Mouse (Mus musculus): ENCODE results near the gene Metrn. TPM values are rescaled to one million over a fixed set of nuclear protein-coding genes. Genes with fewer than 3 reads are reported as not detected.

Gene Metrn
- polyA plus RNA-seq, 1 experiment from 2014 or later, result 41.9 TPM

- H3K9ac ChIP-seq, result no peak overlapping the region
- no peak overlapping the region for H3K4me3 ChIP-seq (replicated peaks)
- H3K36me3 ChIP-seq, result peaks cover 28% of the 10 kb centered on the region
- H3K27me3 ChIP-seq (replicated peaks), result no peaks in the 10 kb centered on the region
- no peak for ATAC-seq
- no peaks in the 10 kb centered on the region for H3K9me3 ChIP-seq
- peaks cover 18% of the 10 kb centered on the region for H3K4me1 ChIP-seq (replicated peaks)
- no peak overlapping the region for H3K4me2 ChIP-seq (replicated peaks)
- 68% methylated on average over 6 of the region's 6 CpGs for WGBS
- H3K27ac ChIP-seq, result no peak overlapping the region
These were observed 15.6 kb downstream of the Metrn start for GRCm38 (mm10) chr17:25781339-25781738.

GRCm38 (mm10) chr17:25777948-25778347 lies 19.0 kb downstream of the Metrn start:
- no peak for ATAC-seq
- no peaks in the 10 kb centered on the region for H3K27me3 ChIP-seq (replicated peaks)
- no peak overlapping the region for H3K27ac ChIP-seq
- no peak overlapping the region for H3K4me2 ChIP-seq (replicated peaks)
- peaks cover 9% of the 10 kb centered on the region for H3K4me1 ChIP-seq (replicated peaks)
- no peak overlapping the region for H3K4me3 ChIP-seq (replicated peaks)
- peaks cover 22% of the 10 kb centered on the region for H3K36me3 ChIP-seq
- WGBS, result 95% methylated on average over 5 of the region's 5 CpGs
- H3K9ac ChIP-seq, result no peak overlapping the region
- no peaks in the 10 kb centered on the region for H3K9me3 ChIP-seq

GRCm38 (mm10) chr17:25775318-25776062 lies 21.4 kb downstream of the Metrn start:
- no peaks in the 10 kb centered on the region for H3K27me3 ChIP-seq (replicated peaks)
- WGBS, result 77% methylated on average over 10 of the region's 10 CpGs
- no peak overlapping the region for H3K9ac ChIP-seq
- H3K9me3 ChIP-seq, result no peaks in the 10 kb centered on the region
- no peak overlapping the region for H3K27ac ChIP-seq
- H3K4me2 ChIP-seq (replicated peaks), result no peak overlapping the region
- peaks cover 8% of the 10 kb centered on the region; the same call in 1 of the 2 replicates for H3K36me3 ChIP-seq
- no peak for ATAC-seq
- no peak overlapping the region for H3K4me3 ChIP-seq (replicated peaks)
- peaks cover 7% of the 10 kb centered on the region for H3K4me1 ChIP-seq (replicated peaks)

GRCm38 (mm10) chr17:25773549-25774120 lies 23.3 kb downstream of the Metrn start, which contains the start of gene Narfl:
Gene Narfl (plus strand): TSS chr17:25773776.
- Histone ChIP-seq H3K27me3 (replicated peaks) (no peaks in the 10 kb centered on the region), H3K9me3 (no peaks in the 10 kb centered on the region), H3K36me3 (peaks cover 2% of the 10 kb centered on the region; the same call in 1 of the 2 replicates), H3K27ac (no peak within 1 kb of the TSS), H3K9ac (peak within 1 kb of the TSS; percentile 84), H3K4me3 (replicated peaks) (peak within 1 kb of the TSS; percentile 68), H3K4me2 (replicated peaks) (peak within 1 kb of the TSS; percentile 73), H3K4me1 (replicated peaks) (peaks cover 7% of the 10 kb centered on the region)
- peak; percentile 93 for ATAC-seq
- under 1% methylated on average over 37 of the region's 37 CpGs for WGBS

GRCm38 (mm10) chr17:25769331-25769730 lies 27.6 kb downstream of the Metrn start:
- no peak for ATAC-seq
- no peaks in the 10 kb centered on the region for H3K36me3 ChIP-seq
- H3K4me1 ChIP-seq (replicated peaks), result peaks cover 3% of the 10 kb centered on the region
- 51% methylated on average over 9 of the region's 9 CpGs for WGBS
- H3K27ac ChIP-seq, result no peak overlapping the region
- no peaks in the 10 kb centered on the region for H3K27me3 ChIP-seq (replicated peaks)
- H3K4me3 ChIP-seq (replicated peaks), result no peak overlapping the region
- no peak overlapping the region for H3K9ac ChIP-seq
- H3K4me2 ChIP-seq (replicated peaks), result no peak overlapping the region
- no peaks in the 10 kb centered on the region for H3K9me3 ChIP-seq

GRCm38 (mm10) chr17:25765886-25766285 lies 31.1 kb downstream of the Metrn start:
- no peak for ATAC-seq
- Histone ChIP-seq H3K4me2 (replicated peaks) (no peak overlapping the region), H3K4me3 (replicated peaks) (no peak overlapping the region), H3K9ac (no peak overlapping the region), H3K36me3 (no peaks in the 10 kb centered on the region), H3K27me3 (replicated peaks) (no peaks in the 10 kb centered on the region), H3K9me3 (no peaks in the 10 kb centered on the region), H3K4me1 (replicated peaks) (no peaks in the 10 kb centered on the region), H3K27ac (no peak overlapping the region)
- 65% methylated on average over 5 of the region's 5 CpGs for WGBS

- Histone ChIP-seq H3K4me2 (replicated peaks) (no peak overlapping the region), H3K27me3 (replicated peaks) (no peaks in the 10 kb centered on the region), H3K36me3 (no peaks in the 10 kb centered on the region), H3K4me1 (replicated peaks) (no peaks in the 10 kb centered on the region), H3K4me3 (replicated peaks) (no peak overlapping the region), H3K9me3 (no peaks in the 10 kb centered on the region), H3K27ac (no peak overlapping the region), H3K9ac (no peak overlapping the region)
- WGBS, result 29% methylated on average over 3 of the region's 3 CpGs
- no peak for ATAC-seq
These were observed 34.3 kb downstream of the Metrn start for GRCm38 (mm10) chr17:25762591-25762990.

- ATAC-seq, result no peak
- Histone ChIP-seq H3K27me3 (replicated peaks) (no peaks in the 10 kb centered on the region), H3K36me3 (no peaks in the 10 kb centered on the region), H3K4me3 (replicated peaks) (no peak overlapping the region), H3K9ac (no peak overlapping the region), H3K4me1 (replicated peaks) (no peaks in the 10 kb centered on the region; the same call in 1 of the 2 replicates), H3K4me2 (replicated peaks) (no peak overlapping the region), H3K9me3 (no peaks in the 10 kb centered on the region), H3K27ac (no peak overlapping the region)
- 51% methylated on average over 4 of the region's 4 CpGs for WGBS
These were observed 35.4 kb downstream of the Metrn start for GRCm38 (mm10) chr17:25761561-25761970.

GRCm38 (mm10) chr17:25760148-25760547 lies 36.8 kb downstream of the Metrn start:
- Histone ChIP-seq H3K9me3 (no peaks in the 10 kb centered on the region), H3K4me3 (replicated peaks) (no peak overlapping the region), H3K36me3 (no peaks in the 10 kb centered on the region), H3K4me1 (replicated peaks) (no peaks in the 10 kb centered on the region; the same call in 1 of the 2 replicates), H3K27me3 (replicated peaks) (no peaks in the 10 kb centered on the region), H3K9ac (no peak overlapping the region), H3K4me2 (replicated peaks) (no peak overlapping the region), H3K27ac (no peak overlapping the region)
- WGBS, result 67% methylated on average over 8 of the region's 8 CpGs
- no peak for ATAC-seq

- Histone ChIP-seq H3K4me1 (replicated peaks) (no peaks in the 10 kb centered on the region; the same call in 1 of the 2 replicates), H3K36me3 (no peaks in the 10 kb centered on the region), H3K4me2 (replicated peaks) (no peak overlapping the region), H3K9ac (no peak overlapping the region), H3K27ac (no peak overlapping the region), H3K9me3 (no peaks in the 10 kb centered on the region), H3K27me3 (replicated peaks) (no peaks in the 10 kb centered on the region), H3K4me3 (replicated peaks) (no peak overlapping the region)
- ATAC-seq, result no peak
- 65% methylated on average over 3 of the region's 3 CpGs for WGBS
These were observed 39.2 kb downstream of the Metrn start for GRCm38 (mm10) chr17:25757691-25758090.

GRCm38 (mm10) chr17:25756378-25757242 lies 40.3 kb downstream of the Metrn start:
- no peaks in the 10 kb centered on the region for H3K9me3 ChIP-seq
- H3K4me1 ChIP-seq (replicated peaks), result peaks cover 1% of the 10 kb centered on the region; the same call in 1 of the 2 replicates
- no peak overlapping the region for H3K9ac ChIP-seq
- peak overlapping the region; percentile 15; the same call in 1 of the 2 replicates for H3K27ac ChIP-seq
- no peaks in the 10 kb centered on the region for H3K36me3 ChIP-seq
- WGBS, result 66% methylated on average over 9 of the region's 9 CpGs
- H3K4me2 ChIP-seq (replicated peaks), result no peak overlapping the region
- H3K4me3 ChIP-seq (replicated peaks), result no peak overlapping the region
- H3K27me3 ChIP-seq (replicated peaks), result no peaks in the 10 kb centered on the region
- ATAC-seq, result peak; percentile 62; the same call in 1 of the 2 replicates
